Mouse (Mus musculus) MEL (cell line): ENCODE results near the gene Eva1a. TPM values are rescaled to one million over a fixed set of nuclear protein-coding genes. Genes with fewer than 3 reads are reported as not detected.

Experiments used
- DNase-seq: peaks from one replicate; pipeline ENCODE4 v3.0.0; 2011; ENCODE audit warnings: low read depth, low spot score
- H3K27ac ChIP-seq: 2 replicates; pipeline ENCODE4 v1.5.1; 2012; ENCODE audit warnings: low read depth, mild to moderate bottlenecking, control low read depth, low read length, moderate library complexity; ENCODE audit not compliant: control insufficient read depth
- H3K27me3 ChIP-seq, 2 experiments: fragments of 150-350 bp in 1 of 2; sonication (generic) in 1 of 2; 2 replicates each; pipeline ENCODE4 v1.6.1; 2012; ENCODE audit warnings: low read length in 2 of 2, mild to moderate bottlenecking in 2 of 2, improper control_type of control experiment in 1 of 2, moderate library complexity in 1 of 2; ENCODE audit not compliant: insufficient read depth in 2 of 2, control insufficient read depth in 1 of 2
- H3K36me3 ChIP-seq, 2 experiments: 2 replicates each; pipeline ENCODE4 v1.6.1; 2012 to 2014; ENCODE audit warnings: low read length in 2 of 2, improper control_type of control experiment in 1 of 2, inconsistent platforms in 1 of 2, mild to moderate bottlenecking in 1 of 2; ENCODE audit not compliant: insufficient read depth in 2 of 2, control insufficient read depth in 1 of 2
- H3K4me1 ChIP-seq, 2 experiments: fragments of 150-350 bp in 1 of 2; sonication (generic) in 1 of 2; 2 replicates each; pipeline ENCODE4 v1.6.1; 2012; ENCODE audit warnings: low read length in 2 of 2, improper control_type of control experiment in 1 of 2, mild to moderate bottlenecking in 1 of 2; ENCODE audit not compliant: insufficient read depth in 2 of 2, control insufficient read depth in 1 of 2
- H3K4me3 ChIP-seq, 2 experiments: fragments of 150-350 bp in 1 of 2; sonication (generic) in 1 of 2; 2 replicates each; pipeline ENCODE4 v1.5.1; 2012; ENCODE audit warnings: low read depth in 2 of 2, low read length in 2 of 2, mild to moderate bottlenecking in 2 of 2, moderate library complexity in 2 of 2, control low read depth in 1 of 2, improper control_type of control experiment in 1 of 2; ENCODE audit not compliant: control insufficient read depth in 1 of 2, insufficient read depth in 1 of 2
- H3K79me2 ChIP-seq: 2 replicates; pipeline ENCODE4 v1.6.1; 2012; ENCODE audit warnings: mild to moderate bottlenecking, low read length, moderate library complexity; ENCODE audit not compliant: control insufficient read depth, poor library complexity, insufficient read depth
- H3K9ac ChIP-seq: 2 replicates; pipeline ENCODE4 v1.6.1; 2012; ENCODE audit warnings: low read depth, mild to moderate bottlenecking, control low read depth, low read length, moderate library complexity; ENCODE audit not compliant: control insufficient read depth, poor library complexity, severe bottlenecking
- H3K9me3 ChIP-seq: fragments of 150-350 bp; sonication (generic); replicated peaks from 2 replicates; pipeline ENCODE4 v1.6.1; 2012; ENCODE audit warnings: mild to moderate bottlenecking, low read length, improper control_type of control experiment, moderate library complexity; ENCODE audit not compliant: insufficient read depth
- BHLHE40 ChIP-seq: IDR thresholded peaks from 2 replicates; pipeline ENCODE4 v1.6.1; 2012; ENCODE audit warnings: low read depth, mild to moderate bottlenecking, inconsistent platforms, low read length, improper control_type of control experiment, borderline replicate concordance
- CHD1 ChIP-seq: IDR thresholded peaks from 2 replicates; pipeline ENCODE4 v1.6.1; 2012; ENCODE audit warnings: low read depth, mild to moderate bottlenecking, inconsistent platforms, low read length, improper control_type of control experiment
- ELF1 ChIP-seq: IDR thresholded peaks from 2 replicates; pipeline ENCODE4 v1.6.1; 2014; ENCODE audit warnings: low read depth, mild to moderate bottlenecking, inconsistent platforms, low read length, improper control_type of control experiment, moderate library complexity
- GABPA ChIP-seq: IDR thresholded peaks from 2 replicates; pipeline ENCODE4 v1.6.1; 2012; ENCODE audit warnings: low read depth, mild to moderate bottlenecking, inconsistent platforms, low read length, improper control_type of control experiment, moderate library complexity
- KAT2A ChIP-seq: conservative IDR thresholded peaks from 2 replicates; pipeline ENCODE4 v1.6.1; 2012; ENCODE audit warnings: low read depth, low read length, improper control_type of control experiment, inconsistent platforms
- MAFK ChIP-seq: IDR thresholded peaks from 2 replicates; pipeline ENCODE4 v1.6.1; 2011; ENCODE audit warnings: low read depth, mild to moderate bottlenecking, low read length, improper control_type of control experiment, borderline replicate concordance
- MAZ ChIP-seq: IDR thresholded peaks from 2 replicates; pipeline ENCODE4 v1.6.1; 2012; ENCODE audit warnings: low read depth, mild to moderate bottlenecking, inconsistent platforms, low read length, improper control_type of control experiment
- MEF2A ChIP-seq: IDR thresholded peaks from 2 replicates; pipeline ENCODE4 v1.6.1; 2014; ENCODE audit warnings: low read depth, mild to moderate bottlenecking, inconsistent platforms, low read length, improper control_type of control experiment; ENCODE audit not compliant: poor library complexity, insufficient replicate concordance, severe bottlenecking; ENCODE audit errors: extremely low read depth
- MXI1 ChIP-seq: IDR thresholded peaks from 2 replicates; pipeline ENCODE4 v1.6.1; 2011; ENCODE audit warnings: mild to moderate bottlenecking, low read depth, low read length, improper control_type of control experiment
- MYB ChIP-seq: IDR thresholded peaks from 2 replicates; pipeline ENCODE4 v1.6.1; 2011; ENCODE audit warnings: mild to moderate bottlenecking, low read depth, low read length, improper control_type of control experiment
- NELFE ChIP-seq: IDR thresholded peaks from 2 replicates; pipeline ENCODE4 v1.6.1; 2011; ENCODE audit warnings: low read depth, low read length, improper control_type of control experiment
- NRF1 ChIP-seq: IDR thresholded peaks from 2 replicates; pipeline ENCODE4 v1.6.1; 2014; ENCODE audit warnings: low read depth, mild to moderate bottlenecking, inconsistent platforms, low read length, improper control_type of control experiment, moderate library complexity; ENCODE audit not compliant: poor library complexity, insufficient read depth, severe bottlenecking
- POLR2A ChIP-seq, 2 experiments: IDR thresholded peaks; 2 replicates each; pipeline ENCODE4 v1.6.1; 2011 to 2012; ENCODE audit warnings: low read length in 2 of 2, mild to moderate bottlenecking in 2 of 2, control low read depth in 1 of 2, improper control_type of control experiment in 1 of 2, low read depth in 1 of 2, moderate library complexity in 1 of 2; ENCODE audit not compliant: control insufficient read depth in 1 of 2, insufficient read depth in 1 of 2, poor library complexity in 1 of 2
- POLR2AphosphoS5 ChIP-seq: IDR thresholded peaks from 2 replicates; pipeline ENCODE4 v1.6.1; 2012; ENCODE audit warnings: low read depth, borderline replicate concordance, mild to moderate bottlenecking, inconsistent platforms, low read length, moderate library complexity, mixed read lengths
- USF2 ChIP-seq, 2 experiments: IDR thresholded peaks; 2 replicates each; pipeline ENCODE4 v1.6.1; 2011 to 2012; ENCODE audit warnings: improper control_type of control experiment in 2 of 2, low read length in 2 of 2, borderline replicate concordance in 1 of 2, inconsistent platforms in 1 of 2, low read depth in 1 of 2, mild to moderate bottlenecking in 1 of 2; ENCODE audit not compliant: insufficient read depth in 1 of 2
- ZC3H11A ChIP-seq: IDR thresholded peaks from 2 replicates; pipeline ENCODE4 v1.6.1; 2012; ENCODE audit warnings: low read depth, mild to moderate bottlenecking, inconsistent platforms, low read length, improper control_type of control experiment
- ZMIZ1 ChIP-seq: IDR thresholded peaks from 2 replicates; pipeline ENCODE4 v1.6.1; 2012; ENCODE audit warnings: low read depth, mild to moderate bottlenecking, inconsistent platforms, low read length, improper control_type of control experiment, moderate library complexity
- polyA plus RNA-seq, 2 experiments: library from polyadenylated mRNA; stranded (reverse) in 1 of 2; unstranded in 1 of 2; fragments of >175 nt in 1 of 2; fragments of >200 nt in 1 of 2; gene quantifications; 2 replicates each; pipeline versions ENCODE4 v1.2.1 to v1.2.4; 2012; ENCODE audit warnings: low replicate concordance in 2 of 2, low read depth in 1 of 2; ENCODE audit not compliant: insufficient read length in 2 of 2, insufficient read depth in 1 of 2, missing spikeins in 1 of 2
- total RNA-seq: library from RNA; depleted of rRNA; stranded (reverse); fragments of 300-350 nt; gene quantifications from 2 replicates; pipeline ENCODE4 v1.2.3, GENCODE M21; 2012

Eva1a gene
- total and polyA plus RNA-seq, 3 experiments = not detected

DNA sequence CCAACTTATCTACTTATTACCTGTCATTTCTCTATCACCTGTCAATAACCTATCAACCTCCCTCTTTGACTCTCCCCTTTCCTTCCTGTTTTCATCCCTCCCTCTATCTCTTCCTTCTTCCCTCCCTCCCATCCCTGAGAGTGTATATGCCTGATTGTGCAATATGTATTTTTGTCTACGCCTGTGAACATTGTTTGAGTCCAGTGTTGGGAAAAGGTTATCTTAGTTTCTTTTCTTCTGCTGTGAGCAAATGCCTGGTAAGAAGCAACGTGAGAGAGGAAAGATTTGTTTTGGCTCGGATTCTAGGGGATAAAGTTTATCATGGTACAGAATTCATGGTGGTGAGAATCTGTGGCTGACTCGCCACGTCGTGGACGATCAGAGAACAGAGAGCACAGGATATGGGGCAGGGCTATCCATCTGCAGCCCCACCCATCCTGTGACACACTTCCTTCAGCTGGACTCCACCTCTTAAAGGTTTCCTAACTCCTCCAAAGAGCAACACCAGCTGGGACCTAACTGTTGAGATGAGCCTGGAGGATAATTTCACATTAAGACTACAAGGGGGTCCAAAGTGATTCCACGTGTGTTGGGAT lies 44.6 kb downstream of the Eva1a start:
- TF ChIP-seq POLR2A (IDR thresholded peaks at IDR 0.05; ENCODE audit: control insufficient read depth in 1 of 2, insufficient read depth in 1 of 2, low read depth in 1 of 2, low read length in 2 of 2, poor library complexity in 1 of 2) (no peak), GABPA (no peak), ZMIZ1 (no peak), MAFK (no peak), BHLHE40 (no peak), ZC3H11A (no peak), USF2 (IDR thresholded peaks at IDR 0.05; ENCODE audit: borderline replicate concordance in 1 of 2, insufficient read depth in 1 of 2, low read depth in 1 of 2, low read length in 2 of 2) (no peak), POLR2AphosphoS5 (no peak), NRF1 (no peak), MAZ (no peak)
- DNase-seq = no peak
- Histone ChIP-seq H3K4me1 (no peaks in the 10 kb centered on the region), H3K27ac (no peak overlapping the region), H3K9me3 (no peaks in the 10 kb centered on the region), H3K4me3 (no peak overlapping the region), H3K9ac (no peak overlapping the region), H3K36me3 (no peaks in the 10 kb centered on the region), H3K27me3 (no peaks in the 10 kb centered on the region), H3K79me2 (no peaks in the 10 kb centered on the region)

DNA sequence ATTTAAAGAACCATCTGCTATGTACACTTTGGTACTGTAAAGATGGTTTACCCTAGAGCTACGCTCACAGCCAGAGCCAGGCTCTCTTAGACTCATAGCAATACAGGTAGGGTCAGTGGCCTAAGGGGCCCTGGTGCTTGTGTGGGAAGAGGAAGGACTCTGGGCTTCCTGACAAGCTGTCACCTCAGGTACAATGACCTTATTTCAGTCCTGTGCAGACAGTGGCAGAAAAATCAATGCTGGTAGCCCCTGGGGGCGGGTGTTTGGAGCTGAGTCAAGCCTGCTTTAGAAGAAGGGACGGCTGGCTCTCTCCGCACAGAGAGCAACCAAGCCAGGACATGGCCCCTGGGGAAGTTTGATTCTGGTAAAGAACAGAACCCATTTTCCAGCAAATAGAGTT lies 47.3 kb downstream of the Eva1a start:
- no peaks in the 10 kb centered on the region for H3K36me3 ChIP-seq
- no peak overlapping the region for H3K27ac ChIP-seq
- no peak for DNase-seq
- H3K9ac ChIP-seq = no peak overlapping the region
- no peaks in the 10 kb centered on the region for H3K27me3 ChIP-seq
- H3K79me2 ChIP-seq = no peaks in the 10 kb centered on the region
- no peaks in the 10 kb centered on the region for H3K4me1 ChIP-seq
- H3K4me3 ChIP-seq = no peak overlapping the region
- TF ChIP-seq MXI1 = no peak
- TF ChIP-seq NRF1 = no peak
- no peak for TF ChIP-seq NELFE
- TF ChIP-seq MYB = no peak
- no peak for TF ChIP-seq MEF2A
- TF ChIP-seq CHD1 = no peak
- no peak for TF ChIP-seq GABPA
- TF ChIP-seq KAT2A = no peak
- no peak for TF ChIP-seq ELF1
- TF ChIP-seq, all 39 proteins: peak for 0
- no peaks in the 10 kb centered on the region for H3K9me3 ChIP-seq
